Mouse (Mus musculus) heart, postnatal 0 days (tissue): ENCODE measurements around the gene Rai1.

Experiments
- CTCF ChIP-seq: IDR thresholded peaks from 2 replicates; pipeline ENCODE4 v1.5.1; 2016; ENCODE audit warnings: antibody characterized with exemption, control low read depth, low read depth
- EP300 ChIP-seq: IDR thresholded peaks from 2 replicates; pipeline ENCODE4 v1.6.1; 2016; ENCODE audit warnings: antibody characterized with exemption, low read depth

DNA sequence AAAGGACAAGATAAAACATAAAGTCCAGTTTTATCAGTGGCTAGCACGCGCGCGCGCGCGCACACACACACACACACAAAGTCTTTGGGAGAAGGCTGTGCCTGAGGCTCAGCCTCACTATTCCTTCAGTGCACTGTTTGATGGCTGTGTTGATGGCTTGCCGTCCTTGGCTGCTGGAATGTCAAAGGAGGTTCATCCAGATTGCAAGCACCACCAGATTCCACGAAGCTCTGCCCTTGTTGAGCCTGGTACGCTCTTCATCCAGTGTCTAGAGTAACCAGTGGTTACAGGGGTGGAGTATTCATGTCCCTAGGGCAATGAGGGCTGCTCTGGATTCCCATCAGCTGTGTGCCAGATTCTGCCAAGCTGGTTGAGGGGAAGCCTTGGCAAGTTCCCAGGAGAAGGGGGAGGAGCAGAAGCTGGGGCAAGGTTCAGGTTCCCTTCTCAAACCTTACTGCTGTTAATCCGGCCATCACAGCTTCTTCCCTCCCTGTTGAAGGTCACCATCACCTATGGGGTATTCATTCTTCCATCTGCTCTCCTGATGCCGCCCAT lies 77.4 kb downstream of the Rai1 start:
- TF ChIP-seq CTCF (no peak), EP300 (no peak)
